Mouse (Mus musculus): ENCODE data around the gene Phlpp1.

DNA sequence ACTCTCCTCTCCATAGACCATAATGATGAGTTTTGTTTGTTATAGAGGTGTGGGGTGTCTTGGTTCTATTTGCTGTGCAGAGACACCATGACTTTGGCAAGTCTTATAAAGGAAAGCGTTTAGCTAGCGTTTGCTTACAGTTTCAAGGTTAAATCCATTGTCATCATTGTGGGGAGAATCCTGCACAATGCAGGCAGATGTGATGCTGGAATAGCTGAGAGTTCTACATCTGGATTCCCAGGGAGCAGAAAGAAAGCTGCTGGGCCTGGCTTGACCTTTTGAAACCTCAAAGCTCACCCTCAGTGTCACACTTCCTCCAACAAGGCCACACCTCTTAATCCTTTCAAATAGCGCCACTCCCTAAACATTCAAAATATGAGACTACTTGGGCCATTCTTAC is 7.4 kb upstream of the Phlpp1 start:
- TF ChIP-seq EP300 (IDR thresholded peaks at IDR 0.05; ENCODE audit: low read depth) (no peak), CTCF (IDR thresholded peaks at IDR 0.05; ENCODE audit: low read depth) (no peak)
